Mouse (Mus musculus) left cerebral cortex, adult 2 months (tissue): ENCODE data around the gene Fgfr2. TPM values are rescaled to one million over a fixed set of nuclear protein-coding genes. Genes with fewer than 3 reads are reported as not detected.

Experiments used
- DNase-seq, 2 experiments: peaks; one replicate each; pipeline ENCODE4 v3.0.0; 2021 to 2022; ENCODE audit warnings: low spot score in 2 of 2, mixed read lengths in 1 of 2; ENCODE audit errors: extremely low spot score in 1 of 2
- H3K27ac ChIP-seq: fragments of 200-600 bp; 2 replicates; pipeline ENCODE4 v1.8.1; 2022
- H3K4me3 ChIP-seq: fragments of 200-600 bp; 2 replicates; pipeline ENCODE4 v1.8.1; 2022
- CTCF ChIP-seq: fragments of 200-600 bp; IDR thresholded peaks from 2 replicates; pipeline ENCODE4 v1.8.1; 2022; ENCODE audit warnings: antibody characterized with exemption, mild to moderate bottlenecking, moderate library complexity
- intact Hi-C: fragments of 180-260 bp; cut with DNase I; formaldehyde crosslinking; loops from one replicate; pipeline ENCODE4 v1.15.1; 2025
- total RNA-seq, 2 experiments: library from RNA; stranded (reverse); gene quantifications; 2 replicates each; pipeline ENCODE4 v1.2.3; 2021

Gene Fgfr2
- total RNA-seq, 2 experiments from 2014 or later = 47.3 to 47.4 TPM

- intact Hi-C loops = no loop called here
- H3K4me3 ChIP-seq = no peak overlapping the region
- no peak for DNase-seq
- no peak for TF ChIP-seq CTCF
- no peak overlapping the region for H3K27ac ChIP-seq
These were observed 28.2 kb downstream of the Fgfr2 start for GRCm38 (mm10) chr7:133094711-133095495.

GRCm38 (mm10) chr7:133094161-133094560 is 29.0 kb downstream of the Fgfr2 start:
- intact Hi-C loops = no loop called here
- DNase-seq = no peak
- Histone ChIP-seq H3K4me3 (no peak overlapping the region), H3K27ac (no peak overlapping the region)
- no peak for TF ChIP-seq CTCF

- intact Hi-C loops = no loop called here
- Histone ChIP-seq H3K27ac (no peak overlapping the region), H3K4me3 (no peak overlapping the region)
- no peak for DNase-seq
- no peak for TF ChIP-seq CTCF
These were observed 29.4 kb downstream of the Fgfr2 start for GRCm38 (mm10) chr7:133093731-133094130.

- H3K27ac ChIP-seq = no peak overlapping the region
- no peak overlapping the region for H3K4me3 ChIP-seq
- intact Hi-C loops = no loop called here
- no peak for TF ChIP-seq CTCF
- DNase-seq = no peak
These were observed 32.5 kb downstream of the Fgfr2 start for GRCm38 (mm10) chr7:133090641-133091040.

- DNase-seq = no peak
- TF ChIP-seq CTCF = no peak
- Histone ChIP-seq H3K4me3 (no peak overlapping the region), H3K27ac (no peak overlapping the region)
- intact Hi-C loops = no loop called here
These were observed 33.4 kb downstream of the Fgfr2 start for GRCm38 (mm10) chr7:133089621-133090260.

- DNase-seq = peak; percentile 36 to 42
- intact Hi-C loops = no loop called here
- peak overlapping the region; percentile 26 for H3K4me3 ChIP-seq
- no peak for TF ChIP-seq CTCF
- peak overlapping the region; percentile 1; the same call in 1 of the 2 replicates for H3K27ac ChIP-seq
These were observed 34.3 kb downstream of the Fgfr2 start for GRCm38 (mm10) chr7:133088830-133089261.

- Histone ChIP-seq H3K27ac (peak overlapping the region; percentile 1; the same call in 1 of the 2 replicates), H3K4me3 (no peak overlapping the region; the same call in 1 of the 2 replicates)
- TF ChIP-seq CTCF = no peak
- intact Hi-C loops = no loop called here
- no peak for DNase-seq
These were observed 34.7 kb downstream of the Fgfr2 start for GRCm38 (mm10) chr7:133088411-133088810.

GRCm38 (mm10) chr7:133085408-133085807 is 37.7 kb downstream of the Fgfr2 start:
- intact Hi-C loops = no loop called here
- no peak for TF ChIP-seq CTCF
- Histone ChIP-seq H3K27ac (no peak overlapping the region), H3K4me3 (no peak overlapping the region)
- no peak for DNase-seq

GRCm38 (mm10) chr7:133083936-133084614 is 39.1 kb downstream of the Fgfr2 start:
- no peak overlapping the region for H3K27ac ChIP-seq
- TF ChIP-seq CTCF = no peak
- H3K4me3 ChIP-seq = no peak overlapping the region
- intact Hi-C loops = no loop called here
- no peak for DNase-seq

- intact Hi-C loops = no loop called here
- TF ChIP-seq CTCF = no peak
- Histone ChIP-seq H3K4me3 (no peak overlapping the region), H3K27ac (no peak overlapping the region)
- DNase-seq = no peak
These were observed 44.2 kb downstream of the Fgfr2 start for GRCm38 (mm10) chr7:133078929-133079328.

GRCm38 (mm10) chr7:133074462-133075133 is 48.6 kb downstream of the Fgfr2 start:
- no peak overlapping the region for H3K4me3 ChIP-seq
- no peak for TF ChIP-seq CTCF
- H3K27ac ChIP-seq = no peak overlapping the region
- intact Hi-C loops = no loop called here
- no peak for DNase-seq
